Mouse (Mus musculus): ENCODE data around the gene Gdpd5. TPM values are rescaled to one million over a fixed set of nuclear protein-coding genes. Genes with fewer than 3 reads are reported as not detected.
"Not testable (repeated sequence)": the region's sequence is repeated elsewhere in the genome, so short reads cannot be mapped to it uniquely, and the experiment has no call there.

Gdpd5 gene
- polyA plus RNA-seq, 1 experiment from 2014 or later, result 8.1 TPM

DNA sequence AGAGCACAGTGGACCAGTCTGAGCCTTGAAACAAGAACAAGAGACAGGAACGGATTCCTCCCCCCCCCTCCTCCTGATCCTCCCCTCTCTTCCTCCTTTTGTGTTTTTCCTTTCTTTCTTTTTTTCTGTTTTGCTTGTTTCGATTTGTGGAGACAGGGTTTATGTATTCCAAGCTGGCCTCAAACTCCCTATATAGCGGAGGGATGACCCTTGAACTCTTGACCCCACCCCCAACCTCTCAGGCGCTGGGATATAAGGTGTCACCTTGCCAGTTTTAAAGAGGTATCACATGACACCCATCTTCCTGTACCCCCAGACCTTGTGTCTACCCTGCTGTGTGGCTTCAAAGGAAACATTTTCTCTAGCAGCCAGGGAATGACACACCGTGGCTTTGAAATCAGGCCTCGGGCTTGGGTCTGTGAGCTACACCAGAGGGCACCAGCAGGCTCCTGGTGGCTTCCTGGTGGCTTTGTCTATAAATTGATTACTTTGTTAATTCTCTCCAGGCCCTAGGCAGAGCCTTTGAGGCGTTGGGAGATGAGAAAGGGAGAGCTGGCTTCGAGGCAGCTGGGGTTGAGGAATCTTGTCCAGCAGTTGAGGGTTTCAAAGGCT is 20.3 kb upstream of the Gdpd5 start:
- Histone ChIP-seq H3K4me2 (replicated peaks; ENCODE audit: low read depth) (0 out of 2 replicates have a peak overlapping the region, but pooled peaks have one; percentile 29), H3K9me3 (ENCODE audit: control insufficient read depth, low read length) (no peaks in the 10 kb centered on the region), H3K4me1 (replicated peaks; ENCODE audit: control insufficient read depth, insufficient read depth) (peaks cover 15% of the 10 kb centered on the region), H3K27ac (replicated peaks) (peak overlapping the region; percentile 95), H3K9ac (ENCODE audit: low read length) (no peak overlapping the region), H3K36me3 (ENCODE audit: control insufficient read depth, insufficient read depth, low read length) (no peaks in the 10 kb centered on the region), H3K4me3 (ENCODE audit: low read depth, low read length) (no peak overlapping the region), H3K27me3 (ENCODE audit: control insufficient read depth, insufficient read depth, low read length) (no peaks in the 10 kb centered on the region)
- ATAC-seq (ENCODE audit: low FRiP score, low TSS enrichment) (no peak), DNase-seq (ENCODE audit: low spot score) (no peak)
- 32% methylated on average over 8 of the region's 8 CpGs for WGBS
- TF ChIP-seq CTCF (IDR thresholded peaks at IDR 0.05; ENCODE audit: low read depth) (peak; percentile 13; the same call in 1 of the 2 replicates), EP300 (optimal IDR thresholded peaks at IDR 0.05) (no peak)

DNA sequence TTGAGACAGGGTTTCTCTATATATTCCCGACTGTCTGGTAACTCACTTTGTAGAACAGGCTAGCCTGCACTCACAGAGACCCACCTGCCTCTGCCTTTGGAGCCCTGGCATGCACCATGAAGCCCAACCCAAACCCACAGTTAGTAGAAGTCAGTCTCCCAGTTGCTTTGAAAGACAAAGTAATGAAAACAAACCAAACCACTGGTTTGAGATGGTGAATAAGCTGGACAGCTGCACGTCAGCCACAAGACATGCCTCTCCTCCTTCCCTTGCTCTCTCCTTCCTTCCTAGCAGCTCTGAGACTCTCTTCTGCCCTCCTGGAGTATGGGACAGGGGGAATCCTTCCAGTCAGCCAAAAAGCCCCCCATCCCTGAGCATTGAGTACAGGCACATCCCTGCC is 19.1 kb upstream of the Gdpd5 start:
- no peak for DNase-seq (ENCODE audit: low spot score)
- 76% methylated on average over 2 of the region's 2 CpGs for WGBS
- TF ChIP-seq EP300 (optimal IDR thresholded peaks at IDR 0.05) (no peak), CTCF (IDR thresholded peaks at IDR 0.05; ENCODE audit: low read depth) (no peak)

DNA sequence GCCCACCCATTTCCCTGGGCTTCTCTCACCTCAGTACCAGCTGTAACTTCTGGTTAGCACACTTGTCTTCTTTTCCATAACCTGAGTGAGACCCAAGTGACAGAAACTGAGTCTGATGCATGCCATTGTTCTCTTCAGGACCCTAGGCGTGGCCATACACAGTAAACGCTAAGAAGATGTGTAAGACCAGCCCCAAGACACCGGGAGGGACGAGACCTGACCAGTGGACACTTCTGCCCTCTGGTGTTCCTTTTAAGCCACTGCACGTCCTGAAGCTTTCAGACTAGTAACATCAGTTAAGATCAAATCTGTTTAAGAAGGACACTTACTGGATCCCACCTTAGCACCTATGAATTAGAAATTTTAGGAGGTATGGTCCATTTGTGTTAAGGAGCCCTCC is 16.1 kb upstream of the Gdpd5 start:
- Histone ChIP-seq H3K9ac (ENCODE audit: low read length) (no peak overlapping the region), H3K4me3 (ENCODE audit: low read depth, low read length) (no peak overlapping the region), H3K4me2 (replicated peaks; ENCODE audit: low read depth) (no peak overlapping the region), H3K36me3 (ENCODE audit: control insufficient read depth, insufficient read depth, low read length) (no peaks in the 10 kb centered on the region), H3K4me1 (replicated peaks; ENCODE audit: control insufficient read depth, insufficient read depth) (no peaks in the 10 kb centered on the region; the same call in 1 of the 2 replicates), H3K9me3 (ENCODE audit: control insufficient read depth, low read length) (no peaks in the 10 kb centered on the region), H3K27ac (replicated peaks) (no peak overlapping the region), H3K27me3 (ENCODE audit: control insufficient read depth, insufficient read depth, low read length) (no peaks in the 10 kb centered on the region)
- TF ChIP-seq EP300 (optimal IDR thresholded peaks at IDR 0.05), result no peak
- TF ChIP-seq CTCF (IDR thresholded peaks at IDR 0.05; ENCODE audit: low read depth), result peak; percentile 98
- 2% methylated on average over 5 of the region's 5 CpGs for WGBS
- DNase-seq (ENCODE audit: low spot score) (peak; percentile 63), ATAC-seq (ENCODE audit: low FRiP score, low TSS enrichment) (no peak)

More for the DNA sequence above, 19.1 kb upstream of the Gdpd5 start:
- Histone ChIP-seq H3K36me3 (ENCODE audit: control insufficient read depth, insufficient read depth, low read length) (no peaks in the 10 kb centered on the region), H3K4me1 (replicated peaks; ENCODE audit: control insufficient read depth, insufficient read depth) (peaks cover 6% of the 10 kb centered on the region), H3K9ac (ENCODE audit: low read length) (no peak overlapping the region), H3K9me3 (ENCODE audit: control insufficient read depth, low read length) (no peaks in the 10 kb centered on the region), H3K4me3 (ENCODE audit: low read depth, low read length) (no peak overlapping the region), H3K27me3 (ENCODE audit: control insufficient read depth, insufficient read depth, low read length) (no peaks in the 10 kb centered on the region), H3K4me2 (replicated peaks; ENCODE audit: low read depth) (no peak overlapping the region), H3K27ac (replicated peaks) (no peak overlapping the region)
- no peak for ATAC-seq (ENCODE audit: low FRiP score, low TSS enrichment)

DNA sequence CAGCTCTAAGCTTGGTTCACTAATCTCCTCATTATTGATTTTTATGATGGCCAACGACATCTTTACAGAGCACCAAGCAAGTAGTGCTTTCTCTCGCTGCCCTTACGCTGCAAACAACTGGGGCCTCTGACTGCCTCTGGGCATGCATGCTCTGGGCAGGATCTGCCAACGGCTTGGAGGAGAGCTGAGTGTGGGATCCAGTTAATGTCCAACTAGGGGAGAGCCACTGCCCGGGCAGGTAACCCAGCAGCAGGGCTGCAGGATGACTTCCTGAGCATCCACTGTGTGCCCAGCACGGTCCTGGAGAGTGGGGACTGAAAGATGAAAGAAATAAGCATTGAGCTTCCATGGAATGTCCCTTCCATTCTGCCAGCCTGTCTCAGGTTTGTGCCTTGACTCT is 14.5 kb upstream of the Gdpd5 start:
- H3K4me3 ChIP-seq (ENCODE audit: low read depth, low read length), result no peak overlapping the region
- no peak overlapping the region for H3K9ac ChIP-seq (ENCODE audit: low read length)
- no peaks in the 10 kb centered on the region for H3K4me1 ChIP-seq (replicated peaks; ENCODE audit: control insufficient read depth, insufficient read depth)
- no peak for ATAC-seq (ENCODE audit: low FRiP score, low TSS enrichment)
- H3K27me3 ChIP-seq (ENCODE audit: control insufficient read depth, insufficient read depth, low read length), result no peaks in the 10 kb centered on the region
- DNase-seq (ENCODE audit: low spot score), result no peak
- 72% methylated on average over 6 of the region's 6 CpGs for WGBS
- no peak overlapping the region for H3K27ac ChIP-seq (replicated peaks)
- no peaks in the 10 kb centered on the region for H3K9me3 ChIP-seq (ENCODE audit: control insufficient read depth, low read length)
- H3K36me3 ChIP-seq (ENCODE audit: control insufficient read depth, insufficient read depth, low read length), result no peaks in the 10 kb centered on the region
- no peak overlapping the region for H3K4me2 ChIP-seq (replicated peaks; ENCODE audit: low read depth)
- TF ChIP-seq EP300 (optimal IDR thresholded peaks at IDR 0.05), result no peak
- TF ChIP-seq CTCF (IDR thresholded peaks at IDR 0.05; ENCODE audit: low read depth), result no peak

DNA sequence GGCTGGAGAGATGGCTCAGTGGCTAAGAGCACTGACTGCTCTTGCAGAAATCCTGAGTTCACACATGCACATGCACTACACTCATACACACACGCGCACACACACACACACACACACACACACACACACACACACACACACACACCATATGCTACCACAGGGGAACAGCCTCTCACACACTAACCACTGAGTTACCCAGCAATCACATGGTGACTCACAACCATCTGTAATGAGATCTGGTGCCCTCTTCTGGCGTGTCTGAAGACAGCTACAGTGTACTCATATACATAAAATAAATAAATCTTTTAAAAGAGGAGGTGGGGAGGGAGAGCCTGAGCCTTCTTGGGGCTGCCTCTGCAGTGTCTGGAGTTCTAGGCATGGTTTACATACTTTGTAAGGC is 6.9 kb upstream of the Gdpd5 start:
- peak; percentile 70 for ATAC-seq (ENCODE audit: low FRiP score, low TSS enrichment)
- not testable (repeated sequence) for H3K4me3 ChIP-seq (ENCODE audit: low read depth, low read length); H3K9me3 ChIP-seq (ENCODE audit: control insufficient read depth, low read length); DNase-seq (ENCODE audit: low spot score); H3K4me2 ChIP-seq (replicated peaks; ENCODE audit: low read depth); H3K27me3 ChIP-seq (ENCODE audit: control insufficient read depth, insufficient read depth, low read length); H3K9ac ChIP-seq (ENCODE audit: low read length); H3K27ac ChIP-seq (replicated peaks); H3K36me3 ChIP-seq (ENCODE audit: control insufficient read depth, insufficient read depth, low read length); H3K4me1 ChIP-seq (replicated peaks; ENCODE audit: control insufficient read depth, insufficient read depth)
- WGBS, result 64% methylated on average over 3 of the region's 3 CpGs
- TF ChIP-seq CTCF (IDR thresholded peaks at IDR 0.05; ENCODE audit: low read depth), result peak; percentile 67

DNA sequence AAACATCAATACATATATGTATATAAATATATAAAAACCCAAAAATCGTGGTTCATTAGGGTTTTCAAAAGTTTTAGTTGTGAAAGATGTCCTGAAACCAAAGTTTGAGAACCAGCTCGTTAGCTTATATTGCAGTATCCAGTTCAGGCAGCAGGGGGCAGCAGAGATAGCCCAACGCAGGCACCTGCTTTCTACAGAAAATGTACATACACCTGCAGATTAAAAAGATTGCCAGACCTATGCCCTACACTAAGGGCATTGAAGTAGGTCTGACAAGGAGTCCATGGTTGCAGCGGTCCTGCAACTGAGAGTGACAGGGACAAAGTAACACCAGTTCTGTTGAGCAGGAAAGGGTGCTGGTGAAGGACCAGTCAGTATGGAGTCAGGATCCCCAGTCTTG is 5.8 kb upstream of the Gdpd5 start:
- Histone ChIP-seq H3K4me2 (replicated peaks; ENCODE audit: low read depth) (no peak overlapping the region), H3K4me3 (ENCODE audit: low read depth, low read length) (no peak overlapping the region), H3K36me3 (ENCODE audit: control insufficient read depth, insufficient read depth, low read length) (no peaks in the 10 kb centered on the region), H3K9me3 (ENCODE audit: control insufficient read depth, low read length) (no peaks in the 10 kb centered on the region), H3K27me3 (ENCODE audit: control insufficient read depth, insufficient read depth, low read length) (no peaks in the 10 kb centered on the region), H3K4me1 (replicated peaks; ENCODE audit: control insufficient read depth, insufficient read depth) (no peaks in the 10 kb centered on the region; the same call in 1 of the 2 replicates), H3K9ac (ENCODE audit: low read length) (no peak overlapping the region), H3K27ac (replicated peaks) (no peak overlapping the region)
- DNase-seq (ENCODE audit: low spot score) (peak; percentile 86), ATAC-seq (ENCODE audit: low FRiP score, low TSS enrichment) (peak; percentile 31; the same call in 1 of the 2 replicates)
- 5% methylated on average over 4 of the region's 4 CpGs for WGBS
- peak; percentile 94 for TF ChIP-seq CTCF (IDR thresholded peaks at IDR 0.05; ENCODE audit: low read depth)
- TF ChIP-seq EP300 (optimal IDR thresholded peaks at IDR 0.05), result no peak
